Mouse (Mus musculus) hindbrain, embryonic 15.5 days (tissue): ENCODE results near the gene Zfp280d. TPM values are rescaled to one million over a fixed set of nuclear protein-coding genes. Genes with fewer than 3 reads are reported as not detected.
A peak's percentile ranks its signal among the peaks of the same experiment; 100 is the strongest.
"Not testable (repeated sequence)": the region's sequence is repeated elsewhere in the genome, so short reads cannot be mapped to it uniquely, and the experiment has no call there.

Experiments
- ATAC-seq: fragments of 200-750 bp; cut with Nextera tagmentation; 2 replicates; pipeline ENCODE4 v1.8.0; 2017; ENCODE audit warnings: low read depth, moderate number of reproducible peaks, moderate TSS enrichment; ENCODE audit not compliant: low FRiP score
- H3K27ac ChIP-seq: fragments of 300-500 bp; sonication (generic); replicated peaks from 2 replicates; pipeline ENCODE4 v1.5.1; 2015; ENCODE audit warnings: mild to moderate bottlenecking, inconsistent platforms
- H3K27me3 ChIP-seq: fragments of 300-500 bp; sonication (generic); 2 replicates; pipeline ENCODE4 v1.6.1; 2015; ENCODE audit warnings: control low read depth, inconsistent platforms
- H3K36me3 ChIP-seq: fragments of 300-500 bp; sonication (generic); 2 replicates; pipeline ENCODE4 v1.6.1; 2015; ENCODE audit warnings: control low read depth, inconsistent platforms
- H3K4me1 ChIP-seq: fragments of 300-500 bp; sonication (generic); replicated peaks from 2 replicates; pipeline ENCODE4 v1.6.1; 2015; ENCODE audit warnings: control low read depth, inconsistent platforms
- H3K4me2 ChIP-seq: fragments of 300-500 bp; sonication (generic); 2 replicates; pipeline ENCODE4 v1.6.1; 2015; ENCODE audit warnings: moderate library complexity, mild to moderate bottlenecking, inconsistent platforms
- H3K4me3 ChIP-seq: fragments of 300-500 bp; sonication (generic); 2 replicates; pipeline ENCODE4 v1.5.1; 2015; ENCODE audit warnings: mild to moderate bottlenecking, inconsistent platforms
- H3K9ac ChIP-seq: fragments of 300-500 bp; sonication (generic); 2 replicates; pipeline ENCODE4 v1.6.1; 2015; ENCODE audit warnings: inconsistent platforms
- H3K9me3 ChIP-seq: fragments of 300-500 bp; sonication (generic); 2 replicates; pipeline ENCODE4 v1.6.1; 2016; ENCODE audit warnings: control low read depth, inconsistent platforms
- WGBS: fragments of 180-500 bp; shearing (Covaris S2); methylation state at CpG from one replicate; pipeline ENCODE4 v1.1.7; 2015; 5-methylcytosine and 5-hydroxymethylcytosine counted together
- polyA plus RNA-seq: library from polyadenylated mRNA; unstranded; fragments of >200 nt; fragmentation: Nextera tagmentation; extraction: Ambion mirVana; gene quantifications from 2 replicates; pipeline ENCODE4 v1.2.1, GENCODE M21; 2015

The Zfp280d gene
- polyA plus RNA-seq, 1 experiment from 2014 or later, result 35.1 TPM

GRCm38 (mm10) chr9:72375639-72376038 lies 101.0 kb downstream of the Zfp280d start:
- WGBS, result 91% methylated on average over 3 of the region's 3 CpGs
- H3K4me2 ChIP-seq, result no peak overlapping the region
- no peaks in the 10 kb centered on the region for H3K9me3 ChIP-seq
- H3K36me3 ChIP-seq, result no peaks in the 10 kb centered on the region
- no peak overlapping the region for H3K4me3 ChIP-seq
- H3K27ac ChIP-seq, result no peak overlapping the region
- ATAC-seq, result no peak
- H3K9ac ChIP-seq, result no peak overlapping the region
- H3K4me1 ChIP-seq, result no peaks in the 10 kb centered on the region
- H3K27me3 ChIP-seq, result no peaks in the 10 kb centered on the region

GRCm38 (mm10) chr9:72385786-72386185 lies 111.1 kb downstream of the Zfp280d start:
- no peaks in the 10 kb centered on the region for H3K9me3 ChIP-seq
- 88% methylated on average over 7 of the region's 7 CpGs for WGBS
- H3K4me3 ChIP-seq, result no peak overlapping the region
- H3K9ac ChIP-seq, result no peak overlapping the region
- H3K36me3 ChIP-seq, result no peaks in the 10 kb centered on the region
- H3K27ac ChIP-seq, result no peak overlapping the region
- ATAC-seq, result no peak
- H3K4me2 ChIP-seq, result no peak overlapping the region
- no peaks in the 10 kb centered on the region for H3K27me3 ChIP-seq
- no peaks in the 10 kb centered on the region for H3K4me1 ChIP-seq

- no peak for ATAC-seq
- Histone ChIP-seq H3K4me1 (peaks cover 13% of the 10 kb centered on the region), H3K36me3 (no peaks in the 10 kb centered on the region), H3K4me2 (no peak overlapping the region), H3K27ac (no peak overlapping the region), H3K9ac (no peak overlapping the region), H3K27me3 (no peaks in the 10 kb centered on the region), H3K4me3 (no peak overlapping the region), H3K9me3 (no peaks in the 10 kb centered on the region)
- WGBS, result 90% methylated on average over 4 of the region's 4 CpGs
Measured at GRCm38 (mm10) chr9:72388934-72389333, 114.3 kb downstream of the Zfp280d start.

- Histone ChIP-seq H3K4me2 (peak overlapping the region; percentile 11; the same call in 1 of the 2 replicates), H3K9me3 (no peaks in the 10 kb centered on the region), H3K36me3 (no peaks in the 10 kb centered on the region), H3K9ac (no peak overlapping the region), H3K27ac (no peak overlapping the region), H3K4me1 (peaks cover 19% of the 10 kb centered on the region), H3K4me3 (no peak overlapping the region), H3K27me3 (no peaks in the 10 kb centered on the region)
- WGBS, result 51% methylated on average over 14 of the region's 14 CpGs
- ATAC-seq, result no peak
Measured at GRCm38 (mm10) chr9:72389431-72390002, 114.9 kb downstream of the Zfp280d start.

GRCm38 (mm10) chr9:72390321-72391077 lies 115.8 kb downstream of the Zfp280d start:
- Histone ChIP-seq H3K4me2 (no peak overlapping the region), H3K27me3 (no peaks in the 10 kb centered on the region), H3K4me1 (peaks cover 19% of the 10 kb centered on the region), H3K36me3 (no peaks in the 10 kb centered on the region), H3K4me3 (no peak overlapping the region), H3K27ac (no peak overlapping the region), H3K9me3 (no peaks in the 10 kb centered on the region), H3K9ac (no peak overlapping the region)
- 83% methylated on average over 12 of the region's 12 CpGs for WGBS
- ATAC-seq, result no peak

- Histone ChIP-seq H3K4me2 (no peak overlapping the region), H3K9me3 (no peaks in the 10 kb centered on the region), H3K27ac (peak overlapping the region; percentile 51), H3K36me3 (no peaks in the 10 kb centered on the region), H3K27me3 (no peaks in the 10 kb centered on the region), H3K4me1 (peaks cover 19% of the 10 kb centered on the region), H3K9ac (no peak overlapping the region), H3K4me3 (no peak overlapping the region)
- WGBS, result 65% methylated on average over 7 of the region's 7 CpGs
- no peak for ATAC-seq
Measured at GRCm38 (mm10) chr9:72392686-72393085, 118.0 kb downstream of the Zfp280d start.

- ATAC-seq, result peak; percentile 53
- no peaks in the 10 kb centered on the region for H3K9me3 ChIP-seq
- H3K9ac ChIP-seq, result no peak overlapping the region
- no peaks in the 10 kb centered on the region for H3K27me3 ChIP-seq
- H3K4me3 ChIP-seq, result no peak overlapping the region
- H3K27ac ChIP-seq, result peak overlapping the region; percentile 51
- peaks cover 19% of the 10 kb centered on the region for H3K4me1 ChIP-seq
- no peaks in the 10 kb centered on the region for H3K36me3 ChIP-seq
- H3K4me2 ChIP-seq, result peak overlapping the region; percentile 6; the same call in 1 of the 2 replicates
- 55% methylated on average over 15 of the region's 15 CpGs for WGBS
Measured at GRCm38 (mm10) chr9:72393238-72393637, 118.6 kb downstream of the Zfp280d start.

- Histone ChIP-seq H3K27ac (peak overlapping the region; percentile 61), H3K4me1 (peaks cover 19% of the 10 kb centered on the region), H3K36me3 (no peaks in the 10 kb centered on the region), H3K9ac (no peak overlapping the region), H3K4me2 (peak overlapping the region; percentile 26), H3K9me3 (no peaks in the 10 kb centered on the region), H3K4me3 (no peak overlapping the region), H3K27me3 (no peaks in the 10 kb centered on the region)
- ATAC-seq, result peak; percentile 63; the same call in 1 of the 2 replicates
- WGBS, result 36% methylated on average over 8 of the region's 8 CpGs
Measured at GRCm38 (mm10) chr9:72393869-72394341, 119.2 kb downstream of the Zfp280d start.

GRCm38 (mm10) chr9:72400121-72400520 lies 125.5 kb downstream of the Zfp280d start:
- WGBS, result 28% methylated on average over 4 of the region's 4 CpGs
- no peaks in the 10 kb centered on the region for H3K4me1 ChIP-seq
- no peak overlapping the region for H3K9ac ChIP-seq
- no peaks in the 10 kb centered on the region for H3K36me3 ChIP-seq
- H3K4me2 ChIP-seq, result no peak overlapping the region
- no peaks in the 10 kb centered on the region for H3K27me3 ChIP-seq
- H3K27ac ChIP-seq, result no peak overlapping the region
- ATAC-seq, result no peak
- H3K4me3 ChIP-seq, result no peak overlapping the region
- H3K9me3 ChIP-seq, result no peaks in the 10 kb centered on the region

- ATAC-seq, result not testable (repeated sequence)
Measured at GRCm38 (mm10) chr9:72401769-72402168, 127.1 kb downstream of the Zfp280d start.

GRCm38 (mm10) chr9:72403421-72403820 lies 128.8 kb downstream of the Zfp280d start:
- H3K9ac ChIP-seq, result no peak overlapping the region
- peaks cover 6% of the 10 kb centered on the region for H3K4me1 ChIP-seq
- 63% methylated on average over 6 of the region's 6 CpGs for WGBS
- no peak overlapping the region for H3K4me3 ChIP-seq
- H3K4me2 ChIP-seq, result no peak overlapping the region
- no peaks in the 10 kb centered on the region for H3K36me3 ChIP-seq
- H3K27me3 ChIP-seq, result 0 out of 2 replicates have a peak, but pooled peaks cover 2% of the 10 kb centered on the region
- no peak overlapping the region for H3K27ac ChIP-seq
- H3K9me3 ChIP-seq, result no peaks in the 10 kb centered on the region
- ATAC-seq, result no peak

More at GRCm38 (mm10) chr9:72401769-72402168, 127.1 kb downstream of the Zfp280d start:
- not testable (repeated sequence) for H3K27me3 ChIP-seq, H3K9me3 ChIP-seq, H3K9ac ChIP-seq, H3K36me3 ChIP-seq, H3K4me1 ChIP-seq, H3K4me2 ChIP-seq, H3K4me3 ChIP-seq, H3K27ac ChIP-seq
- WGBS, result 75% methylated on average over 4 of the region's 4 CpGs

- 0 out of 2 replicates have a peak, but pooled peaks cover 2% of the 10 kb centered on the region for H3K27me3 ChIP-seq
- H3K4me2 ChIP-seq, result no peak overlapping the region
- H3K4me1 ChIP-seq, result peaks cover 13% of the 10 kb centered on the region
- H3K9me3 ChIP-seq, result no peaks in the 10 kb centered on the region
- no peaks in the 10 kb centered on the region for H3K36me3 ChIP-seq
- H3K27ac ChIP-seq, result no peak overlapping the region
- no peak overlapping the region for H3K9ac ChIP-seq
- H3K4me3 ChIP-seq, result no peak overlapping the region
- 83% methylated on average over 8 of the region's 8 CpGs for WGBS
- no peak for ATAC-seq
Measured at GRCm38 (mm10) chr9:72404446-72404845, 129.8 kb downstream of the Zfp280d start.
